Mouse (Mus musculus) G1E (cell line): ENCODE results near the gene Pir.

Experiments used
- CTCF ChIP-seq: IDR thresholded peaks from 2 replicates; pipeline ENCODE4 v1.5.1; 2012; ENCODE audit warnings: low read depth, low read length, inconsistent platforms, mixed read lengths
- GATA1 ChIP-seq: IDR thresholded peaks from 2 replicates; pipeline ENCODE4 v1.6.1; 2012; ENCODE audit warnings: borderline replicate concordance, low read length, inconsistent platforms, mixed read lengths

DNA sequence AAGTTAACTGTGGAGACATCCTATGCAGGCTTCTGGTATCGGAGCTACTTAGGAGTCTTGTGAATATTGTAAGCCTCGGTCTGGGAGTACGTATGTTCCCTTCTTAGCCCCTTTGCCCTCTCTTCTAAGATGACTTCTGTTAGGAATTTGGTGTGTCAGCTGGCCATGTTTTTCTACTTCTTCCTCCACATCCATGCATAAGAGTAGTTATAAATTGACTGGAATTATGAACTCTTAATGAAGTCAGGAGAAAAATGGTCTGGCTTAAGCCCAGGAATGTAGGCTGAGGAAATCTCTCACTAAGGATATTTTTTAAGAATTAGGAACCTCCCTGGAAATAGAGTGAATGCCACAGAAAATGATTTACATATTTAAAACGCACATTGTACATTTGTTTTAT lies 69.4 kb downstream of the Pir start:
- TF ChIP-seq CTCF = no peak
- TF ChIP-seq GATA1 = no peak
